Mouse (Mus musculus): ENCODE measurements around the gene Dnah12.

GRCm38 (mm10) chr14:26859024-26859423 lies 165.9 kb downstream of the Dnah12 start:
- TF ChIP-seq CTCF (IDR thresholded peaks at IDR 0.05; ENCODE audit: extremely low read depth, insufficient read length, insufficient replicate concordance, low read depth, low read length) (no peak), POLR2A (IDR thresholded peaks at IDR 0.05; ENCODE audit: low read depth, low read length) (no peak)

Data from small intestine, adult 2 months (tissue).